Mouse (Mus musculus) lung, embryonic 15.5 days (tissue): ENCODE measurements around the gene Pdxk. TPM values are rescaled to one million over a fixed set of nuclear protein-coding genes. Genes with fewer than 3 reads are reported as not detected.

Experiments used
- ATAC-seq: fragments of 200-750 bp; cut with Nextera tagmentation; 2 replicates; pipeline ENCODE4 v1.8.0; 2017; ENCODE audit warnings: moderate number of reproducible peaks, borderline replicate concordance; ENCODE audit not compliant: low FRiP score, low TSS enrichment; ENCODE audit errors: extremely low read depth
- H3K27ac ChIP-seq: fragments of 300-500 bp; sonication (generic); 2 replicates; pipeline ENCODE4 v1.5.1; 2015; ENCODE audit warnings: moderate library complexity, mild to moderate bottlenecking, inconsistent platforms
- H3K27me3 ChIP-seq: fragments of 300-500 bp; sonication (generic); 2 replicates; pipeline ENCODE4 v1.6.1; 2015; ENCODE audit warnings: inconsistent platforms
- H3K36me3 ChIP-seq: fragments of 300-500 bp; sonication (generic); 2 replicates; pipeline ENCODE4 v1.6.1; 2015; ENCODE audit warnings: inconsistent platforms
- H3K4me1 ChIP-seq: fragments of 300-500 bp; sonication (generic); 2 replicates; pipeline ENCODE4 v1.6.1; 2015; ENCODE audit warnings: inconsistent platforms
- H3K4me2 ChIP-seq: fragments of 300-500 bp; sonication (generic); 2 replicates; pipeline ENCODE4 v1.6.1; 2015; ENCODE audit warnings: inconsistent platforms, mild to moderate bottlenecking, moderate library complexity
- H3K4me3 ChIP-seq: fragments of 300-500 bp; sonication (generic); 2 replicates; pipeline ENCODE4 v1.5.1; 2015; ENCODE audit warnings: mild to moderate bottlenecking, inconsistent platforms
- H3K9ac ChIP-seq: fragments of 300-500 bp; sonication (generic); 2 replicates; pipeline ENCODE4 v1.6.1; 2015; ENCODE audit warnings: inconsistent platforms
- H3K9me3 ChIP-seq: fragments of 300-500 bp; sonication (generic); 2 replicates; pipeline ENCODE4 v1.6.1; 2016; ENCODE audit warnings: inconsistent platforms
- WGBS: fragments of 180-500 bp; shearing (Covaris S2); methylation state at CpG from one replicate; pipeline ENCODE4 v1.1.7; 2015; 5-methylcytosine and 5-hydroxymethylcytosine counted together
- polyA plus RNA-seq: library from polyadenylated mRNA; unstranded; fragments of >200 nt; fragmentation: Nextera tagmentation; extraction: Ambion mirVana; gene quantifications from 2 replicates; pipeline ENCODE4 v1.2.1, GENCODE M21; 2015

Gene Pdxk
- polyA plus RNA-seq, 1 experiment from 2014 or later, result 7.8 TPM

GRCm38 (mm10) chr10:78412319-78413151, 52.2 kb downstream of the Pdxk start, which contains the start of gene Rrp1:
TSS of gene Rrp1 (minus strand) at chr10:78413043.
- Histone ChIP-seq H3K4me1 (peaks cover 18% of the 10 kb centered on the region), H3K27me3 (no peaks in the 10 kb centered on the region), H3K4me2 (peak within 1 kb of the TSS; percentile 86), H3K36me3 (peaks cover 33% of the 10 kb centered on the region), H3K9me3 (no peaks in the 10 kb centered on the region), H3K9ac (peak within 1 kb of the TSS; percentile 84), H3K4me3 (peak within 1 kb of the TSS; percentile 97), H3K27ac (peak within 1 kb of the TSS; percentile 88)
- WGBS, result under 1% methylated on average over 70 of the region's 70 CpGs
- ATAC-seq, result peak; percentile 94

GRCm38 (mm10) chr10:78411851-78412250, 52.9 kb downstream of the Pdxk start:
- H3K27ac ChIP-seq, result peak overlapping the region; percentile 88; the same call in 1 of the 2 replicates
- H3K9ac ChIP-seq, result peak overlapping the region; percentile 84
- peak overlapping the region; percentile 86 for H3K4me2 ChIP-seq
- H3K4me1 ChIP-seq, result peaks cover 18% of the 10 kb centered on the region
- 12% methylated on average over 8 of the region's 8 CpGs for WGBS
- no peaks in the 10 kb centered on the region for H3K27me3 ChIP-seq
- H3K9me3 ChIP-seq, result no peaks in the 10 kb centered on the region
- peaks cover 40% of the 10 kb centered on the region for H3K36me3 ChIP-seq
- ATAC-seq, result no peak
- H3K4me3 ChIP-seq, result peak overlapping the region; percentile 97

- no peak overlapping the region for H3K4me3 ChIP-seq
- no peak for ATAC-seq
- peaks cover 63% of the 10 kb centered on the region for H3K36me3 ChIP-seq
- no peaks in the 10 kb centered on the region for H3K9me3 ChIP-seq
- H3K9ac ChIP-seq, result no peak overlapping the region
- peaks cover 18% of the 10 kb centered on the region for H3K4me1 ChIP-seq
- H3K27me3 ChIP-seq, result no peaks in the 10 kb centered on the region
- no peak overlapping the region for H3K4me2 ChIP-seq
- 79% methylated on average over 9 of the region's 9 CpGs for WGBS
- no peak overlapping the region for H3K27ac ChIP-seq
Measured at GRCm38 (mm10) chr10:78409035-78409788, 55.6 kb downstream of the Pdxk start.

- Histone ChIP-seq H3K9ac (no peak overlapping the region), H3K27ac (no peak overlapping the region), H3K4me3 (no peak overlapping the region), H3K27me3 (no peaks in the 10 kb centered on the region), H3K4me2 (no peak overlapping the region), H3K36me3 (peaks cover 84% of the 10 kb centered on the region), H3K9me3 (no peaks in the 10 kb centered on the region), H3K4me1 (peaks cover 12% of the 10 kb centered on the region)
- WGBS, result 94% methylated on average over 4 of the region's 4 CpGs
- ATAC-seq, result no peak
Measured at GRCm38 (mm10) chr10:78407132-78407531, 57.6 kb downstream of the Pdxk start.

- 90% methylated on average over 6 of the region's 6 CpGs for WGBS
- H3K36me3 ChIP-seq, result peaks cover 94% of the 10 kb centered on the region
- no peak overlapping the region for H3K4me2 ChIP-seq
- peaks cover 3% of the 10 kb centered on the region; the same call in 1 of the 2 replicates for H3K4me1 ChIP-seq
- H3K9ac ChIP-seq, result no peak overlapping the region
- no peaks in the 10 kb centered on the region for H3K9me3 ChIP-seq
- H3K4me3 ChIP-seq, result no peak overlapping the region
- no peaks in the 10 kb centered on the region for H3K27me3 ChIP-seq
- no peak overlapping the region for H3K27ac ChIP-seq
- no peak for ATAC-seq
Measured at GRCm38 (mm10) chr10:78406152-78406551, 58.6 kb downstream of the Pdxk start.

- WGBS, result 89% methylated on average over 14 of the region's 14 CpGs
- Histone ChIP-seq H3K4me3 (no peak overlapping the region), H3K9me3 (no peaks in the 10 kb centered on the region)
Measured at GRCm38 (mm10) chr10:78402301-78402922, 62.4 kb downstream of the Pdxk start.

GRCm38 (mm10) chr10:78401127-78401526, 63.6 kb downstream of the Pdxk start:
- peaks cover 55% of the 10 kb centered on the region for H3K36me3 ChIP-seq
- H3K4me2 ChIP-seq, result no peak overlapping the region
- H3K27me3 ChIP-seq, result no peaks in the 10 kb centered on the region
- H3K4me1 ChIP-seq, result peaks cover 4% of the 10 kb centered on the region; the same call in 1 of the 2 replicates
- no peaks in the 10 kb centered on the region for H3K9me3 ChIP-seq
- no peak overlapping the region for H3K9ac ChIP-seq
- ATAC-seq, result no peak
- no peak overlapping the region for H3K4me3 ChIP-seq
- 82% methylated on average over 2 of the region's 2 CpGs for WGBS
- H3K27ac ChIP-seq, result no peak overlapping the region

More at GRCm38 (mm10) chr10:78402301-78402922, 62.4 kb downstream of the Pdxk start:
- Histone ChIP-seq H3K9ac (no peak overlapping the region), H3K27ac (no peak overlapping the region), H3K36me3 (peaks cover 68% of the 10 kb centered on the region), H3K4me2 (no peak overlapping the region), H3K4me1 (no peaks in the 10 kb centered on the region), H3K27me3 (no peaks in the 10 kb centered on the region)
- ATAC-seq, result no peak

- Histone ChIP-seq H3K27ac (no peak overlapping the region), H3K27me3 (no peaks in the 10 kb centered on the region), H3K9ac (no peak overlapping the region), H3K9me3 (no peaks in the 10 kb centered on the region), H3K4me2 (no peak overlapping the region), H3K4me1 (peaks cover 8% of the 10 kb centered on the region; the same call in 1 of the 2 replicates), H3K4me3 (no peak overlapping the region), H3K36me3 (peaks cover 38% of the 10 kb centered on the region)
- WGBS, result 42% methylated on average over 17 of the region's 17 CpGs
- no peak for ATAC-seq
Measured at GRCm38 (mm10) chr10:78399090-78399657, 65.6 kb downstream of the Pdxk start.

GRCm38 (mm10) chr10:78396625-78396885, 68.2 kb downstream of the Pdxk start:
- Histone ChIP-seq H3K4me1 (peaks cover 8% of the 10 kb centered on the region; the same call in 1 of the 2 replicates), H3K9ac (no peak overlapping the region), H3K9me3 (no peaks in the 10 kb centered on the region), H3K36me3 (peaks cover 12% of the 10 kb centered on the region), H3K4me2 (no peak overlapping the region), H3K27me3 (peaks cover 10% of the 10 kb centered on the region; the same call in 1 of the 2 replicates), H3K27ac (no peak overlapping the region), H3K4me3 (no peak overlapping the region)
- no peak for ATAC-seq
- whole genome bisulfite sequencing, result 48% methylated on average over 4 of the region's 4 CpGs

GRCm38 (mm10) chr10:78395819-78396624, 68.8 kb downstream of the Pdxk start:
- H3K27me3 ChIP-seq, result peaks cover 16% of the 10 kb centered on the region; the same call in 1 of the 2 replicates
- H3K4me1 ChIP-seq, result peaks cover 8% of the 10 kb centered on the region; the same call in 1 of the 2 replicates
- peaks cover 7% of the 10 kb centered on the region for H3K36me3 ChIP-seq
- no peak overlapping the region for H3K4me3 ChIP-seq
- peak; percentile 61; the same call in 1 of the 2 replicates for ATAC-seq
- no peak overlapping the region for H3K9ac ChIP-seq
- WGBS, result 9% methylated on average over 17 of the region's 17 CpGs
- H3K9me3 ChIP-seq, result no peaks in the 10 kb centered on the region
- H3K4me2 ChIP-seq, result no peak overlapping the region
- no peak overlapping the region for H3K27ac ChIP-seq

- H3K4me1 ChIP-seq, result peaks cover 8% of the 10 kb centered on the region; the same call in 1 of the 2 replicates
- H3K27ac ChIP-seq, result no peak overlapping the region
- no peak for ATAC-seq
- no peak overlapping the region for H3K4me2 ChIP-seq
- H3K9ac ChIP-seq, result no peak overlapping the region
- WGBS, result 78% methylated on average over 3 of the region's 3 CpGs
- peaks cover under 1% of the 10 kb centered on the region for H3K36me3 ChIP-seq
- H3K9me3 ChIP-seq, result no peaks in the 10 kb centered on the region
- no peak overlapping the region for H3K4me3 ChIP-seq
- H3K27me3 ChIP-seq, result peaks cover 22% of the 10 kb centered on the region
Measured at GRCm38 (mm10) chr10:78395377-78395776, 69.4 kb downstream of the Pdxk start.
